11 mouse cellular contexts compared by ENCODE assay signal in the genomic region with DNA sequence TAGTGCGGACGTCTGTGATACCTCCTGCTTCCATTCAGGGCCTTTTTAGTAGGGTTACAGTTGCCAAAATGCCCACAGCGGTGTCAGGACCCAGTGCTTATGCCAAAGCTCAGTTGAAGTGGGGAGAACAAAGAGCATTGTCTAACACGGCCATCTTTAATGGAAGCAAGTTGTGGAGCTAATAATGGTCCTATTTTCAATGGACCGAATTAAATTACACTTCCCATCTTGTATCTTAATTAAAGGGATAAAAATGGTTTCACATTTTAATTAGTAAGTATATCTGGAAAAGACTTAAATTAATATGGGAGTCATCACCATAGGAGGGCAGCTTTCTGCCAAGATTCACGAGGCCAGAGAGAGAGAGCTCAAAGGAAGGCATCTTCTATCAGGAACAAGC.
"Had no signal": no experiment of that assay in that cellular context is flagged by ENCODE, and none has a peak within 500 bp of the region (broad histone marks: within the 10 kb centered on the region; RNA-seq: fewer than 3 reads in every experiment).

No protein-coding gene starts in this region.

- DNase-seq: right cerebral cortex, adult 18-20 months; right cerebral cortex, postnatal 14 days; right cerebral cortex, postnatal 25 days; right cerebral cortex, postnatal 4 days; spleen, adult 18-20 months; thymus, adult 18-20 months; thymus, adult 2 months; thymus, postnatal 14 days; thymus, postnatal 25 days; thymus, postnatal 36 days; thymus, postnatal 4 days had no signal
